Mouse (Mus musculus): ENCODE measurements around the gene Cdk18. TPM values are rescaled to one million over a fixed set of nuclear protein-coding genes. Genes with fewer than 3 reads are reported as not detected.

Gene Cdk18
- total RNA-seq, 2 experiments from 2014 or later: 0.42 TPM; not detected in 1

DNA sequence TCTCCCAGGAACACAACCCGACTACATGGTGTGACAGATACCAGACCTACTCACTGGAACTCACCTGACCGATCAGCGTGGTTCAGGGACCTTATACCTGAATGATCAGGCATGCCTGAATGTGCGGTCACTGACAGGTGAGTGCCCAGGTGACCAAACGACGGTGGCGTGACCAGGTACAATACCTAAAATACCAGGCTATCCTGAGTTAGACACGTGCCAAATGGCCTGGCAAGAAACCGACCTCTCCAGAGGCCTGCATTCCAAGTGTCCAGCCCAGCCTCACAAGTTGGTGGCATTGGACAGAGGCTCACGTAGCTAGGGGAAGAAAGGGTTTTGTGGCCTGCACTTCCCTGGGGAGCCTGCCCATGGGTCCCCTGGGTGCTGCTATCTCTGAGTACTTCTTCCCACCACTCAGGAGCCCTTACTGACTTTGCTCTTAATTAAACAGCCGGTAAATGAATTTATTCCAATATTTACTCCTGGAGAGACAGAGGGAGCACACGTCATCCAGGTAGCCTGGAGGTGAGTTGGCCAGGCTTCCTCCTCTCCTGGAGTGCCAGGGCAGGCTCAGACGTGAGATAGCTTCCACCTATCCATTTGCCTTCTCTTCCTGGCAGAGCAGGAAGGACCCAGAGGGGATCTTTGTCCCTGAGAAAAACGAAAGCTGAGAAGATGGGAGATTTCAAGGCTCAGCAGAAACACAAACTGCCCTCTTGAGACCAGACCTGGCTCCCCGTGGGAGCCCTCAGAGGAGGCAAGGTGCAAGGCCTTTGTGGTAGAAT lies 11.5 kb upstream of the Cdk18 start:
- ATAC-seq (replicated peaks; ENCODE audit: low FRiP score, low TSS enrichment, poor library complexity, severe bottlenecking): no peak

- no peak for ATAC-seq (replicated peaks; ENCODE audit: low FRiP score, low TSS enrichment, poor library complexity, severe bottlenecking)
Observed at GRCm38 (mm10) chr1:132150171-132150570, 10.7 kb upstream of the Cdk18 start.

GRCm38 (mm10) chr1:132149410-132149809 lies 9.9 kb upstream of the Cdk18 start:
- ATAC-seq (replicated peaks; ENCODE audit: low FRiP score, low TSS enrichment, poor library complexity, severe bottlenecking): no peak

- no peak for ATAC-seq (replicated peaks; ENCODE audit: low FRiP score, low TSS enrichment, poor library complexity, severe bottlenecking)
Observed at GRCm38 (mm10) chr1:132145973-132146685, 6.6 kb upstream of the Cdk18 start.

DNA sequence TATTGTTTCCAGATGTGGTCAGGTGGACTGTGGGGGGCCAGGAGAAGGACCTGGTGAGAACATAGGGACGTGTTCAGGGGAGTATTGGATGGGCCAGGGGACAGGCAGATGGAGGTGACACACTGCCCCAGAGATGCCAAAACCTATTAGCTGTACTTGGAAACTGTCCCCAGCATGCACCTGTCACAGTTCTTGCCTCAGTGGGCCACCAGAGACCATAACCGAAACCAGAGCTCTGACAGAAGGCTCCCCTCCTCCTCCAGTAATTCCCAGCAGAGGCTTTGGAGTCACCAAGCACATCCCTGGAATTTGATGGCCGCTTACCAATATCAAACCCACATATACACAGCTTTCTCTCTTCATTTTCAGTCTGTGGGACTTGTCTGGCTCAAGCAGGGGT lies 5.4 kb upstream of the Cdk18 start:
- ATAC-seq (replicated peaks; ENCODE audit: low FRiP score, low TSS enrichment, poor library complexity, severe bottlenecking): no peak

GRCm38 (mm10) chr1:132144223-132144622 lies 4.7 kb upstream of the Cdk18 start:
- no peak for ATAC-seq (replicated peaks; ENCODE audit: low FRiP score, low TSS enrichment, poor library complexity, severe bottlenecking)

- ATAC-seq (replicated peaks; ENCODE audit: low FRiP score, low TSS enrichment, poor library complexity, severe bottlenecking): no peak
Observed at GRCm38 (mm10) chr1:132143730-132144129, 4.2 kb upstream of the Cdk18 start.

DNA sequence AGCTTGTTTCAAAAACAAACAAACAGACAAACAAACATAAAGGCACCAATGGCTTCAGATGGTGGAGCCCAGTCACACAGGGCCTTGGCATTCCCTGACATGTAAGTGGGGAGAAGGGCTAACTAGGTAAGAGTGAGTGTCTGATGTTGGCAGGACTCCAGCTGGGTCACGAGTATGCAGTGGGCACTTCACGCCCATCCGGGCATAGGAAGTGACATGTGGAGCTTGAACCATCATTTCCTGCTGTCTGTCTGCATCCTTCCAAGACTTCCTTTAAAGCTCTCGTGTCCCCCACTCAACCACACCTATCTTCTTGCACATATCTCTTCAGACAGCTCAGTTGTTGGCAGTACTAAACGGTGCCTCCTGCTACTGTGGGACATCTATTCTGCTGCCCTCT lies 3.6 kb upstream of the Cdk18 start:
- no peak for ATAC-seq (replicated peaks; ENCODE audit: low FRiP score, low TSS enrichment, poor library complexity, severe bottlenecking)

- ATAC-seq (replicated peaks; ENCODE audit: low FRiP score, low TSS enrichment, poor library complexity, severe bottlenecking): no peak
Observed at GRCm38 (mm10) chr1:132141753-132142152, 2.3 kb upstream of the Cdk18 start.

DNA sequence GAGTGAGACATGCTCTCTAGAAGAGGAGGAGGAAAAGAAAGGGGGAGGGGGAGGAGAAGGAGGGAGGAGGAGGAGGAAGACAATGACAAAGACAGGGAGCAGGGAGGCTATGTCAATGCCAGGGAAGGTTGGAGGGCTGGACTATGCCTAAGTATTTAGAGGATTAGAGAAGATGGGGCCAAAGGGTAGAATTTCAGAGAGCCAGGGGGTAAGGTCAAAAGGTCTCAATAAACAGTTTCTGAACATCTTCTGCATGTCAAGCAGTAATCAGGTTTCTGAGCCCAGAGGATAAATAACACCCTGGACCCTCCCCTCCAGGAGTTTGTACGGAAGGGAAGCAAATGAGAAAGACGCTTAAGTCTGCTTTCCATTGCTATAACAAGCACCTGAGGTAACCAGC lies 1.7 kb upstream of the Cdk18 start:
- ATAC-seq (replicated peaks; ENCODE audit: low FRiP score, low TSS enrichment, poor library complexity, severe bottlenecking): no peak

GRCm38 (mm10) chr1:132140574-132140973 lies 1.1 kb upstream of the Cdk18 start:
- ATAC-seq (replicated peaks; ENCODE audit: low FRiP score, low TSS enrichment, poor library complexity, severe bottlenecking): no peak

DNA sequence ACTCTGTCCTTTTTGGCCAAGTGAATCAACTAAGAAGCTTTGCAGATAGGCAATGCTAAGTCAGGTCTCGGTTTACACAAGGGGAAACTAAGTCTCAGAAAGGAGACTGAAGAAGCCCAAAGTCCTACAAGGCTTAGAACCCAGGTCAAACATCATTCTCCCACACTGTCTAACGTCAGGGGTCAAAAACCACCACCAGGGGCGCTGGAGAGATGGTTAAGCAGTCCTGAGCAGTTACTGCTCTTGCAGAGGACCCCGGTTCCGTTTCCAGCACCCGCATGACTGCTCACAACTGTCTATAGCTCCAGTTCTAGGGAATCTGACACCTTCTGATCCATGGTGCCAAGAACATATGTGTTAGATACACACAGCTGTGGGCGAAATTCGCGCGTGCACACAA lies 687 bp upstream of the Cdk18 start:
- peak; percentile 56; the same call in 1 of the 2 replicates for ATAC-seq (replicated peaks; ENCODE audit: low FRiP score, low TSS enrichment, poor library complexity, severe bottlenecking)

DNA sequence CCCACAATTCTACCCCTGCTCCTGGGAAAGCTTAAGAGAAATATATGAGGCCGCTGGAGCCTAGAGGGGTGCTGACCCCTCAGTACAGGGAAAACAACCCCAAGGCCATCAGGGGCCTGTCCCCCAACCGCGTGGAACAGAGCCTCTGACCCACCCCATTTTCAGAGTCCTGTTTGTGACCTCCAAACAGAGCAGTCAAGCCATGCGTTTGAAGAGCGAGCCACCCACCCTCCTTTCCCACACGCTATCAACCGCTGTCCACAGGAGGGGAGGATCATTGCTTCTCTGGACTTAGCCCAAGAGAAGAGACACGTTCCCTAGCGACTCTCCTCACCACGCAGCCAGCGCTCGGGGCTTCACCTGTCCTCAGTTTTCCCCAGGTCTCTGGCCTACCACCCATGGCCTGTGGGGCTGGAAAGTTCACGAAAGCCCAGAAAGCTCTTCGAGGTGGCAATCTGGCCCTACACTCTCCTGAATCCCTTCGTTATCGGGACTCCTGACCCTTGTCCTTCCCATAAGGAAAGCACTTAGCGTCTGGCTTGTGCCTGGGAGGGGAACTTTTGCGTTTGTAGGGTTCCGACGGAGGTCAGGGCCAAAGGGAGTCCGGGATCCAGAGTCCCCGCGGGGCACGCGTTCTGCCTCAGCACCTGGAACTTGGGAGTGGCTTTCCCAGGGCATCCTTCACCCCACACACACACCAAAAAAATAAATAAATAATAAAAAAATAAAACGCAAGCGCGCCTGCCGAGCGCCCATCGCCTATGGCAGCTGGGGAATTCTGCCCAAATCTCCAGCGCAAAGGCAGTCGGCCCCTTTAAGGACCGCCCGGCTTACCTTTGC lies 688 bp downstream of the Cdk18 start:
- ATAC-seq (replicated peaks; ENCODE audit: low FRiP score, low TSS enrichment, poor library complexity, severe bottlenecking): no peak

GRCm38 (mm10) chr1:132137935-132138575 lies 1.4 kb downstream of the Cdk18 start:
- no peak for ATAC-seq (replicated peaks; ENCODE audit: low FRiP score, low TSS enrichment, poor library complexity, severe bottlenecking)

- no peak for ATAC-seq (replicated peaks; ENCODE audit: low FRiP score, low TSS enrichment, poor library complexity, severe bottlenecking)
Observed at GRCm38 (mm10) chr1:132136847-132137246, 2.6 kb downstream of the Cdk18 start.

- no peak for ATAC-seq (replicated peaks; ENCODE audit: low FRiP score, low TSS enrichment, poor library complexity, severe bottlenecking)
Observed at GRCm38 (mm10) chr1:132135631-132136030, 3.9 kb downstream of the Cdk18 start.

DNA sequence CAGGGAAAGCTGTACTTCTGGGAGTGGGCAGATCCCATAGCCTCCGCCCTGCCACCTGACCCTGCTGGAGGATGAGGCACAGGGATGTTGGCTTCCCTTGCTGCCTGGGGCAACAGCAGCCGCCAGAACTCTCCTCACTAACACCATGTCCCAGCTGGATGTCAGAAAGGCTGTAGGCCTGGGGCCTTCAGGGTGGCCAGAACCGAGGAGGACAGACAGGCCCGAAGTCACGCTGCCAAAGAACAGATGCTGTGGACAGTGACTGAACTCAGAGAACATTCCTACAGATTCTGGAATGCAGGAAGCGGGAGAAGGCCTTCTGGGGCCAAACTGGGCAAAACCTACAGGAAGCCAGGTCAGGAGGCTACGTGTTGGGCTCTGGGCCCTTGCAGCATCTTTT lies 11.2 kb downstream of the Cdk18 start:
- ATAC-seq (replicated peaks; ENCODE audit: low FRiP score, low TSS enrichment, poor library complexity, severe bottlenecking): no peak

GRCm38 (mm10) chr1:132125803-132126405 lies 13.6 kb downstream of the Cdk18 start:
- peak; percentile 55 for ATAC-seq (replicated peaks; ENCODE audit: low FRiP score, low TSS enrichment, poor library complexity, severe bottlenecking)

DNA sequence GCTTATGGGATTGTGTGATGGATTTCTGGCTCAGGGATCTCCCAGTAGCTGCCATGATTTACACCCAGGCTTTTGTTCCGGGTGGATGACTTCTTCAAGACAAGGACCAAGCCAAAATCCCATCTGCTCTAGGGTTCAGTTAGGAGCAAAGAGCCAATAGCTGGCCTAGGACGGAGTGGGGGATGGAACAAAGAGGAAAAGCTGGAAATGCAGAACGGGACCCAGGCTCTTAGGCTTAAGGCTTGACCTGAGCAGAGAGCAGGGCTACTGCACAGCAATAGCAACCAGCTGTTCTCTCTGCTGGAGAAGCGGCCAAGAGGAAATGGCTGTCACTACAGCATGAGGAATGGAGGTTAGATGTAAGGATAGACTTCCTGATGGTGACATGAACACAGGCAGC lies 14.2 kb downstream of the Cdk18 start:
- ATAC-seq (replicated peaks; ENCODE audit: low FRiP score, low TSS enrichment, poor library complexity, severe bottlenecking): no peak

Measured in megakaryocyte-erythroid progenitor cell, adult 5-6 weeks (primary cell).